Mouse (Mus musculus): ENCODE results near the gene Ankrd55.

DNA sequence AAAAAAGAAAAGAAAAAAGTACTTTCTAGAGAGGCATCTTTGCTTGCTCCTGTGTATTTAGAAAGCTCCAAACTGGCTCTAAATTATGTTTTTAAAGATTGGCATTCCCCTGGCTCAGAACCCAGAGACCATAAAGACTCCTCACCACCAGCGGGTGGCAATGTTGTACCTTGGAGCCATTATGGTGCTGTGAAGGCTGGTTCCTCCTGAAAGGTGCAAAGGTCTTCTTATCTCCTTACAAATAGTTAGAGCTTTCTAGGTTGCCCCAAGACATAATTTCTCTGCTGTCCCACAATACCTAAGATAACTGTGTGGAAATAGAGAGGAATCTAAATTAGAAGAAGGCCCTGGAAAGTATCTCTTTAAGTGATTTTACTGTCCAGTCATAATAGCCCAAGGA, 20.4 kb downstream of the Ankrd55 start:
- TF ChIP-seq MXI1 (IDR thresholded peaks at IDR 0.05; ENCODE audit: low read depth, low read length) (no peak), POLR2AphosphoS2 (IDR thresholded peaks at IDR 0.05; ENCODE audit: low read depth, low read length) (no peak), CTCF (conservative IDR thresholded peaks at IDR 0.05 in 1 of 2, IDR thresholded peaks at IDR 0.05 in 1 of 2; ENCODE audit: low read depth in 2 of 2, low read length in 2 of 2) (peak; percentile 47 to 98; a peak in 3 of 4 replicates), JUN (IDR thresholded peaks at IDR 0.05; ENCODE audit: insufficient read depth, low read depth, low read length) (no peak), SMC3 (IDR thresholded peaks at IDR 0.05; ENCODE audit: low read depth, low read length) (peak; percentile 99)
